Mouse (Mus musculus) right cerebral cortex, postnatal 36 days (tissue): ENCODE measurements around the gene Galnt4.

Source experiments
- DNase-seq, 2 experiments: peaks; one replicate each; pipeline ENCODE4 v3.0.0; 2022; ENCODE audit warnings: low spot score in 2 of 2, mixed read lengths in 1 of 2

Gene Galnt4

GRCm38 (mm10) chr10:99115471-99116236 is 7.7 kb downstream of the Galnt4 start:
- DNase-seq: no peak

- no peak for DNase-seq
These were observed 8.3 kb downstream of the Galnt4 start for GRCm38 (mm10) chr10:99116237-99116632.

- DNase-seq: no peak
These were observed 9.0 kb downstream of the Galnt4 start for GRCm38 (mm10) chr10:99116650-99117615.

- no peak for DNase-seq
These were observed 9.9 kb downstream of the Galnt4 start for GRCm38 (mm10) chr10:99117876-99118275.

GRCm38 (mm10) chr10:99118697-99119096 is 10.7 kb downstream of the Galnt4 start:
- no peak for DNase-seq

GRCm38 (mm10) chr10:99119471-99119870 is 11.5 kb downstream of the Galnt4 start:
- DNase-seq: no peak

- DNase-seq: no peak
These were observed 18.3 kb downstream of the Galnt4 start, which contains the start of gene Phxr2 for GRCm38 (mm10) chr10:99126225-99126624. Gene Phxr2 (minus strand): TSS chr10:99126325.

- no peak for DNase-seq
These were observed 19.0 kb downstream of the Galnt4 start for GRCm38 (mm10) chr10:99126954-99127353.

GRCm38 (mm10) chr10:99127691-99128261 is 19.8 kb downstream of the Galnt4 start:
- DNase-seq: no peak

- no peak for DNase-seq
These were observed 22.7 kb downstream of the Galnt4 start for GRCm38 (mm10) chr10:99130611-99131010.

- no peak for DNase-seq
These were observed 23.3 kb downstream of the Galnt4 start for GRCm38 (mm10) chr10:99131298-99131697.

- no peak for DNase-seq
These were observed 24.2 kb downstream of the Galnt4 start for GRCm38 (mm10) chr10:99132189-99132588.

- DNase-seq: no peak
These were observed 24.8 kb downstream of the Galnt4 start for GRCm38 (mm10) chr10:99132595-99133272.

- DNase-seq: no peak
These were observed 25.4 kb downstream of the Galnt4 start for GRCm38 (mm10) chr10:99133321-99133875.

- no peak for DNase-seq
These were observed 28.4 kb downstream of the Galnt4 start for GRCm38 (mm10) chr10:99136337-99136736.

- no peak for DNase-seq
These were observed 37.7 kb downstream of the Galnt4 start for GRCm38 (mm10) chr10:99145611-99146010.

- no peak for DNase-seq
These were observed 38.6 kb downstream of the Galnt4 start for GRCm38 (mm10) chr10:99146596-99146995.

GRCm38 (mm10) chr10:99150016-99150415 is 42.1 kb downstream of the Galnt4 start:
- DNase-seq: no peak

GRCm38 (mm10) chr10:99151580-99151979 is 43.6 kb downstream of the Galnt4 start:
- DNase-seq: no peak

GRCm38 (mm10) chr10:99152063-99152462 is 44.1 kb downstream of the Galnt4 start:
- DNase-seq: no peak

GRCm38 (mm10) chr10:99154635-99155034 is 46.7 kb downstream of the Galnt4 start:
- DNase-seq: no peak
